Mouse (Mus musculus) ES-E14 (cell line): ENCODE data around the gene Hint1.

ENCODE experiments used
- HCFC1 ChIP-seq: IDR thresholded peaks from 2 replicates; pipeline ENCODE4 v1.6.1; 2012; ENCODE audit warnings: low read length, inconsistent platforms, borderline replicate concordance; ENCODE audit not compliant: insufficient read depth
- MAFK ChIP-seq: IDR thresholded peaks from 2 replicates; pipeline ENCODE4 v1.6.1; 2014; ENCODE audit warnings: mild to moderate bottlenecking, low read depth, low read length, inconsistent platforms; ENCODE audit not compliant: insufficient read depth

DNA sequence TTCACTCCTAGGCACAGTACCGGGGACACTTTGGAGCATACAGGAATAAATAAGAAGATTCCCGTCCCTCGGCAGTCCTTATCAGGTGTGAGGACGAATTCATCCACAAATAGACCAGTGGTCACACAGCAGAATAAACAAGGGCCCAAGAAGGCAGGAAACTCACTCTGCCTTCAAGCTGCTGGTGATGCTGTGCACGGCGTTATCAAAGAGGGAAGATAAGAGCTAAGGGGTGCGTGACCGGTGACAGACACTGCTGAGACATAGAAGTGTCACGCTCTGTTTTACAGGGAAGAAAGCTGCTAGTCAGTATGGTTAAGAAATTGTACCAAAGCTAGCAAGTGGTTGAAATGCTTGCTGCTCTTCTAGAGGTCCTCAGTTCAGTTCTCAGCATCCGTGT lies 13.7 kb downstream of the Hint1 start:
- TF ChIP-seq MAFK (no peak), HCFC1 (no peak)
